Mouse (Mus musculus) T-helper 17 cell (primary cell): Measurements from ENCODE around the gene Rnf144a.

Experiments used
- in situ Hi-C, 2 experiments: fragments of 300-600 bp; cut with MboI, MseI; formaldehyde crosslinking; loops; 1 replicate in 1 of 2; 2 replicates in 1 of 2; pipeline ENCODE4 v1.15.1; 2025; ENCODE audit warnings: high pct_unique_total_duplicates in 2 of 2

The Rnf144a gene

DNA sequence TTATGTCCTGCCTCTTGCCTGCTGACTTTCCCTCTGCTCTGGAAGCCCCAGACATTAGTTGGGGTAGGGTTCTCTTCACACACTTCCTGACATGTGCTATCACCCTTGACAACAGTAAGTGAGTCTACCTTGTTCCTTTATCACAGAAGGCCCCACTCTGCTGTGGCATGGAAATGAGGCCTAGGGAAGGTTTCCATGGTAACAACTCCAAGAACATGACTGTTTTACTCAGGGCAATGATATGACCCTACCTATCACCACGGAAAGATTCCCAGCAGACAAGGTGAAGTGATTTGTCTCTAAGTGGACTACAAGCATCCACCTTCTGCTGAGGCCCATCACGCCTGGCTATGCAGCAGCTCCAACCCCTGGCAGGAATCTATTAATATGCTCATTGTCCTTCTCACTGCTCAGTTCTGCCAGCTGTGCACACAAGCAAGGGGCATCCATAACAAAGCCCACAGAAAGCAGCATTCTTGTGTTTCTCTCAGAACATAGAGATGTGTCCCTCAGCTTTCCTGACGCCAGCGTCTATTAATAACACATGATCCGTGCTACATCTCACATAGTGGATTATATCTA is 91.2 kb downstream of the Rnf144a start:
- in situ Hi-C loops: no loop called here

DNA sequence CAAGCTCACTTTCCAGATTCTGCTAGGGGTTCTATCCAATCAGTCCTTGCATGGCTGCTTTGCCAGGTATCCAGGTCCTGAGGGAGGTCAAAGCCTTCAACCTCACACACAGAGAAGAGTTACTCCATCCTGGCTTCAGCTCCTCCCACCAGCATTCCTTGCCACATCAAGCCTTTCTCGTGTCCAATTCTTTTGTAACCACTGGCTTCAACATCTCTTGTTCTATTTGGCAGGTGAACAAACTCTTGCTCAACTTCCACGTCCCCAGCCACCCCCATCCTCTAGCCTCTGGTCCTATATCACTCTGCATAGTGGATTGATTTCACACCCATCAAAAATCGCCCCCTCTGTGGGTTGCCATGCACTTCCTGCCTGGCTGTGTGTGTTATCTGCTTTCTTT is 98.8 kb downstream of the Rnf144a start:
- in situ Hi-C loops: no loop called here

DNA sequence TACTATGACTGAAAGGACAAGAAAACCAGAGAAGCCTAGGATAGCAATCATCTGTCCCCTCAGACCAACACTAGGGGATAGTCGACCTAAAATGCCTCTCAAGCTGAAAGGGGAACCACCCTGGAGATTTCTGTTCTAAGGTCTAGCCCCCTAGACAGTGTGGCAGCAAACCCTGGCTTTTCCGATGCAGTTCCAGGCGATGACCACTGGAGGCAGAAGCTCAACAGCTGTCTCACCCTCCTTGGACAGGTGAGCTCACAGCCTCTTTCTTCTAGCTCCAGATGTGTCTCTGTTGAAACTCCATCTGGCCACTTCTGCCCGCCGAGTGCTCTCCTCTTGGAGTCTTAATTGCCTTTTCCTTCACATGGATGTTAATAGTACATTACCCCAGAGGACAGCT is 100.1 kb downstream of the Rnf144a start:
- in situ Hi-C loops: no loop called here

DNA sequence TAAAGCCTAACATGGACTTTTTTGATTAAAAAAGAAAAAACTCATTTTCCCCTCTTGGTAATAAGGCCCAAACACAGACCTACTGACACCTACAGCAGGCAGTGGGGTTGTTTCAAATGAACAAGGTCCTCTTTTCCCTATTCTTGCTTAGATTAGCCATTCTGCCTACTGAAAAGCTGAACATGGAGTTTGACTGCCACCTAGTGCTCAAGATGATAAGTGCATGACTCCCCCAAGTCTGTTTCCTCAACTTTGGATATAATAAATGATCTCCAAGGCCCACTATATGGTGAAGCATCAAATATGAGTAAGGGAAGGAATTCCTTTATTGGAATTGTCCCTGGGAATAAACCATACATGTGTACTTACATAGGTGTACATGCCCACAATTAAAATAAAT is 103.5 kb downstream of the Rnf144a start:
- in situ Hi-C loops: no loop called here

DNA sequence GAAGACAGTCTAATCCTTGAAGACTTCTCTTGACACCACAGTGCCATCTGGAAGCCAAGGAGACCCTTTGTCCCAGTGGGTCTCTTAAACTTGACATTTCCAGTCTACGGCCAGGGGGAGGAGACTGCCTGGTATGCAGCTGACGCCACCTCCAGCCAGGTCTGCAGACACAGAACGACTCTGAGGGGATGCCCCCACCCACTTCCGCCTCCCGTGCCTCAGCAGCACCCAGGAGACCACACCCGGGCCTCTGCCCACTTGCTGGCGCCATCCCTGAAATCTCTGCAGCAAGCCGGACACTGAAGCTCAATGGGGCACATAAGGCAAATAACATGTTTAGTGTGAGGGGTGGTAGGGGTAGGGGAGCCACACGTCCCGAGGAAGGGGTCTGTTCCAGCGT is 104.8 kb downstream of the Rnf144a start:
- in situ Hi-C loops: no loop called here

DNA sequence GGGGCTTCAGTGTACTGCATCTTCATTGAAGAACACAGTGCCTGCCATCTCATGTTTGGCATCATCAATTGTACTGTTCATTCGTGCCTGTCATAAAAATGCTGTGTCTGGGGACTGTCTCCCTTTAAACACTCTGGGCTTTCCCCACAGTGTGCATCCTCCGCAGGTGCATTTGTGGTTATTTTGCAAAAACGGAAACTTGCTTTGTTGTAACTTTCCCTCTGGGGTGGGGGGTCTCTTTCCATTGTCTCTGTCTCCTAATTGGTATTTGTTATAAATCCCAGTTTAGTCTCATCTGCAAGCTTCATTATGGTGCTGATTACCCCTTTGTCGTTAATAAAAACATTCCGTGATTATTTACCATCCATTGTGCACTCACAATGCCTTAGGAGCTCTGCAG is 112.2 kb downstream of the Rnf144a start:
- in situ Hi-C loops: loop anchor here in 1 of 2 experiments (10.0 kb wide), 1 partner anchor 1238 kb away; no protein-coding TSS in a partner anchor

DNA sequence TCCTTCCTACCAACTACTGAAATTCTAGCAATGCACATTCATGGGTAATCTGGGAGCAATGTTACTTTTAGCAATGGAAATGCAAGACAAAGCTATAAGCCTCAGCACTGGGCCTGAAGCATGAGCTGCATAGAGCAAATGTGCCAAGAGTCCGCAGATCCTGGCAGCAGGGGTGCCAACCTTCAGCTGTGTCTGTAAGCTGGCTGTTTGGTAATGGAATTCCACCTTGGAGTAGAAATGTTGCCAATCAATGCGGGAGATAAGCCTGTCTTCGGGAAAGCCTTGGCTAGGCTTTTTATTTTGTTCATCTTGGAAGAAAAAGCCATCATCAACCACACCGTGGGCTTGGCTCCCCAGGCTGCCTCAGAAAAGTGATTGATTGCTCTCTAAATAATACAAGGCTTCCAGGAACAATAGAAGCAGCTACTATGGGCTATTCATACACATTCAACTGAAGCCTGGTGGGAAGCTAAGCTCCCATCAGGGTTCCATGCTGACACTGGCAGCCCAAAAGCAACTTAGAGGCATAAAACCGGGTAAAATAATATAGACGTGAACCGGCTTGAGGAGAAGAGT is 115.5 kb downstream of the Rnf144a start:
- in situ Hi-C loops: loop anchor here (10.0 to 25.0 kb wide), 2 partner anchors 1212 to 1235 kb away; partner anchors contain the start of gene Id2 (in 1 of the 2)

DNA sequence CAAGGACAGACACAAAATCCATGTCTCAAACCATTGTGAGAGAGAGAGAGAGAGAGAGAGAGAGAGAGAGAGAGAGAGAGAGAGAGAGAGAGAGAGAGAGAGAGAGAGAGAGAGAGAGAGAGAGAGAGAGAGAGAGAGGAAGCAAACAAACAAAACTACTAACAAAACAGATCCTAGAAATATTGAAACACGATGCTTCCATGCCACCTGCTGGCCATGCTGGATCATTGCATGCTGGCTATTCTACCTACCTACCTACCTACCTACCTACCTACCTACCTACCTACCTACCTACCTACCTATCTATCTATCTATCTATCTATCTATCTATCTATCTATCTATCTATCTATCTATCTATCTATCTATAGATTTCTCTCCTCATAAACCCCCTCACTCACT is 119.1 kb downstream of the Rnf144a start:
- in situ Hi-C loops: loop anchor here in 1 of 2 experiments (25.0 kb wide), 1 partner anchor 1209 kb away; the partner anchor contains the start of gene Id2

DNA sequence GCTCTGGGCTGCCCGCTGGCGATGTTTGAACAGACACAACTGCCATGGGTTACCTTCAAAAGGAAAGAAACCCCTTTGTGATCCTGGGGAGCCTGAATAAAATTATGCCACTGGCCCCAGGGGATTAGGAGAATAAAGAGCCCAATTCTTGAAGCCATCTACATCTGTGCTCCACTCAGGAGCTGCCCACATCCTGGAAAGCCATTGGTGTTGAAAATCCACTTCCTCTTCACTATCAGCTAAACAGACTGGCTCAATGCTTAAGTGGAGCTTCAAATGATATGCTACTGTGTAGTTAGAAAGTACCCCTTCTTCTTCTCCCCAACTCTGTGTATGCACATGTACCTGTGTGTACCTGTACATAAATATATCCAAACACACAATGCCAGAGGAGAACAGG is 125.9 kb downstream of the Rnf144a start:
- in situ Hi-C loops: loop anchor here in 1 of 2 experiments (25.0 kb wide), 1 partner anchor 1202 kb away; the partner anchor contains the start of gene Id2

DNA sequence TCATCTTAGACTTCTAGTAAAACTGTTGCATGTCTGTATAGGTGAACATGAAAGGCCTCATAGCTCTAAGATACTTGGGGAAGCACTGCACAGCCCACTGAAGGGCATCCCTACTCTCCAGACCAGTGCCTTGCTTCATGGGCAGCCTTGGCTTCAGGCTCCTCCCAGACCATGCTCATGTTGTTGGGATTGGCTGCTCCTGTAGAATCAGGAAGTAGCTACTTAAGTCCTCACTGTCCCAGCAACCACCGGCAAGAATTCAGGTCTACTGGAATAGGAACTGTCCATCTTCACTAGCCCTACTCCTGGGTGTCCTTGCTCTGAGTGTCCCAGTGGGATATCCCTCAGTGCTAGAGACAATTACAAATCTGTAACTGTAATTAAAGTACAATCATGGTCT is 126.7 kb downstream of the Rnf144a start:
- in situ Hi-C loops: loop anchor here in 1 of 2 experiments (25.0 kb wide), 1 partner anchor 1201 kb away; the partner anchor contains the start of gene Id2

DNA sequence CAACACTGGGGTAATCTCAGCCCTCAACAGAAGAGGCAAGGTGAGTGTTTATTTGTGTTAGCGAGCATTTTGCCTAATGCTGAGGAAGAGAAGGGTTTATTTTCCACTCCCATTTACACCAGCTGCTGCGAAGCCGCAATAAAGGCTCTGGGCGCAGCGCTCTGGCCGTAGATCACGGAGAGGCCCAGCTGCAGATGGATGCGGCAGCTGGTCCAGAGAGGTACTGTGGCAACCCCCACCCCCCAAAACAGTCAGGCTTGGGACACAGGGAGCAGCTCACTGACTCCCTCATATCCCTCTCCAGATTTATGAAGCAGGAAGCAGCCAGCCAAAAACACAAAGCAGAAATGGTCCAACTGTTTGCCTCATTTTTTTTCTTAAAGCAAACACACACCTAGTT is 129.1 kb downstream of the Rnf144a start:
- in situ Hi-C loops: loop anchor here in 1 of 2 experiments (25.0 kb wide), 1 partner anchor 1199 kb away; the partner anchor contains the start of gene Id2

DNA sequence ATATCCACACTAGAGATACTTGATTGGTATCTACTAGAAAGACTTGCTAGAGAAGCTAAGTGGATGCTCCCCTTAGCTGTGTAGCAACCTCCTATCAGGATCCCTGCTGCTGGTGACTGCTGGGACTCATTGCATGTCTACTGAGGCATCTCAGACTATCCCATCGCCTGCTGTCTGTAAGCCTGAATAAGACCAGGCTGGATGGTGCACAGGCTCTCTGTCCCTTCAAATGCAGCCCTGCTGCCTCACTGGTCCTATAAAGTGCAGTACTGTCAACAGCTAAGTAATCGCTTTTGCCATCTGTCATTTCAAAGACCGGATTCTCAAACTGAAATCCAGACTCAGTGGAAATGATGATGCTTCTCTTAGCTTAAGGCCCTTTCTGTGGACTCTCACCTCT is 129.6 kb downstream of the Rnf144a start:
- in situ Hi-C loops: loop anchor here in 1 of 2 experiments (25.0 kb wide), 1 partner anchor 1198 kb away; the partner anchor contains the start of gene Id2

DNA sequence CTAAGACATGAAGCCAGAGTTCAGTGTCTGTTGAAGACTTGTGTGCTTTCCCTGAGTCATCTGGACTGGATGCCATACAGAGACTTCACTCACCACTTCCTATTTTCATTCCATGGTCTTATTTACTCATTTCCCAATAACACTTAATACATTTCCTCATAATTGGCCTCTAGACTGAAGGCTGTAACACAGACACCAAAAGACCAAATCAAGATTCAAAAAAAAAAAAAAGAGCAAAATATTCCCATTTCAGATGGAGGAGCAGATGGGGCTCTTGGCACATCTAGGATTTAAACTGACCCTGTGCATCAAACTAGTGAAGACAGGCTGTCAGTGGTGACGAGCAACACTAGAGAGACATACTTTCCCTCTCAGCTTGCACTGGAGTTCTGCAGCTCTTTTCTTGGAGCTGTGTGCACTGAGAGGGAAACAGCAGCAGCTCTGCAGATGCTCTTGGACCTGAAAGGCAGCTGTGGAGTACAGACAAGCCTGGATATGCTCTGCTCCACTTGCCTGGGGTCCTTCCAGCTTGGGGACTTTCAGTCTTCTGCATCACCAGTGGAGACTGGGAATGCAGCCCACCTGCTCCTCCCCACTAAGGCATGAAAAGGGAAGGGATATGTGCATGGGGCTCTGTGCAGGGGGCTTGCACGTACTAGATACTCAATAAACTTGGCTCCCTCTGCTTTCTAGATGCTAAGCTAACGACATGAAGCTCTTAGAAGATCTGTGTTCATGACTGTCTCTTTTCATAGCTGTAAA is 134.2 kb downstream of the Rnf144a start:
- in situ Hi-C loops: loop anchor here in 1 of 2 experiments (25.0 kb wide), 1 partner anchor 1194 kb away; the partner anchor contains the start of gene Id2

DNA sequence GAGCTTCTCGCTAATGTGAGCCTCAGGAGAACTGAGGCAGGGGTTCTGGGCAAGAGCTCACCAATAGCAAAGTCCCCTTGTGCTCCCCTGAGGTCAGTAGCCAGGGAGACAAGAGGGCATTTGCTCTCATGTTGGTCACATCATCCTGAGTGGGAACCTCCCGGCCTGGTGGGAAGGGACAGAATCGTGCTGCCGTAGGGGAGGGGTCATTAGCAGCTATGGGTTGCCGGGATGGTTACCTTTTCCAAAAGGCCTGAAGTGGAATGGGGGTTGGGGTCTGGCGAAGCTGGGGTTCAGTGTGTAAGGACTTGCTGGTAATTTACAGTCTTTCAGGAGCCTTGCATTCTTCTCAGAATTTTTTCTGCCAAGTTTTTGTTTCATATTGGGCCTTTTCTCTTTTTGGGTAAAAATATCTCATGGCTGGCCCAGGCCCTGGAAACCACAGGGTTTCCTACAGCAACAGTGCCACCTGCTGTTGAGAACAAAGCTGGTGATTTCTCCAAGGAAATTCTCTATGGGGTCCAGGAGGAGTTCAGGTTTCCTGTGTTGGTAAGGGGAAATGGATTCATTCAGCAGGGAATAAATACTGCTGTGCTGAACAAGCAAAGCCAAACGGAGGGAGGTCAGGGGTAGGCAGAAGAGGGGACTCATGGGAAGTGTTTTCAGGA is 137.9 kb downstream of the Rnf144a start:
- in situ Hi-C loops: loop anchor here in 1 of 2 experiments (25.0 kb wide), 1 partner anchor 1190 kb away; the partner anchor contains the start of gene Id2

DNA sequence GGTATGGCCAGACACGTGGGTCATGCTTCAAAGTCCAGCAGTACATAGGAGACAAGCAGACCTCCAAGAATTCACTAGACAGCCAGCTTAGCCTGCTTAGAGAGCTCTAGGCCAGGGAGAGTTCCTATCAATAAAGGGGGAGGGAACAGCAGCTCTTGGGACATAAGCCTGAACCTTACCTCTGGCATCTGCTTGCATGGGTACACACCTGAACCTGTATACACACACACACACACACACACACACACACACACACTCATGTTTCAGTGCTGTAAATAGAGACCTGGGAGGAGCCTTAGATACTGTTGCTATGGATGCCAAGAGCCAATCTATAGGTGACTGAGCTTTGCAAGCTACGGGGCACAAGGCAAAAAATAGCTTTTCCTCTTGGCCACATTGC is 138.5 kb downstream of the Rnf144a start:
- in situ Hi-C loops: loop anchor here in 1 of 2 experiments (25.0 kb wide), 1 partner anchor 1189 kb away; the partner anchor contains the start of gene Id2
